9 mouse cellular contexts compared by ENCODE assay signal in genomic region chr10:20006333-20007093, GRCm38 (mm10).
DNase-seq lines count a peak whose midpoint lies in the region; ATAC-seq lines count a peak whose summit lies in the region.
"Had no signal": no experiment of that assay in that cellular context is flagged by ENCODE, and none has a peak within 500 bp of the region (broad histone marks: within the 10 kb centered on the region; RNA-seq: fewer than 3 reads in every experiment).

No protein-coding gene starts in this region.

- no peak overlapping the region for H3K27ac ChIP-seq in neural tube, embryonic 15.5 days (replicated peaks)
- H3K27ac ChIP-seq: lung, embryonic 15.5 days had no signal

- ATAC-seq in neural tube, embryonic 15.5 days (ENCODE audit: low FRiP score): no peak; the same call in 1 of the 2 replicates

- DNase-seq in frontal cortex, postnatal 36 days (ENCODE audit: low spot score in 2 of 2): peak; percentile 39 to 45
- DNase-seq in frontal cortex, postnatal 25 days (ENCODE audit: low spot score in 2 of 2): no peak
- no peak for DNase-seq in neural tube, embryonic 10.5 days (ENCODE audit: extremely low spot score, low spot score)
- DNase-seq in layer of hippocampus, adult 9-11 months: peak; percentile 25
- DNase-seq in right cerebral cortex, postnatal 36 days (ENCODE audit: low spot score in 2 of 2): peak; percentile 21 to 36
- DNase-seq in thymus, postnatal 14 days: no peak
- no peak for DNase-seq in spleen, adult 18-20 months

- no peak overlapping the region for H3K9ac ChIP-seq in neural tube, embryonic 15.5 days (replicated peaks)
- H3K9ac ChIP-seq: lung, embryonic 15.5 days had no signal

- WGBS in neural tube, embryonic 15.5 days: 56% methylated on average over 17 of the region's 17 CpGs

- H3K4me1 ChIP-seq in neural tube, embryonic 15.5 days: peaks cover 4% of the 10 kb centered on the region
- H3K4me1 ChIP-seq: lung, embryonic 15.5 days had no signal

- H3K36me3 ChIP-seq in neural tube, embryonic 15.5 days: no peaks in the 10 kb centered on the region
- H3K36me3 ChIP-seq: lung, embryonic 15.5 days had no signal

- H3K27me3 ChIP-seq in neural tube, embryonic 15.5 days (replicated peaks): 0 out of 2 replicates have a peak, but pooled peaks cover 3% of the 10 kb centered on the region
- H3K27me3 ChIP-seq: lung, embryonic 15.5 days had no signal

- H3K9me3 ChIP-seq in neural tube, embryonic 15.5 days (replicated peaks): no peaks in the 10 kb centered on the region
- H3K9me3 ChIP-seq: lung, embryonic 15.5 days had no signal

- H3K4me3 ChIP-seq in neural tube, embryonic 15.5 days (replicated peaks): no peak overlapping the region
- H3K4me3 ChIP-seq: lung, embryonic 15.5 days had no signal

- H3K4me2 ChIP-seq in neural tube, embryonic 15.5 days: 0 out of 2 replicates have a peak overlapping the region, but pooled peaks have one; percentile 13
- H3K4me2 ChIP-seq: lung, embryonic 15.5 days had no signal

Comparison
In these comparisons a context has a peak if more than half of its experiments do, and no peak if none do; other contexts are left out.
1. DNase-seq: peak in frontal cortex, postnatal 36 days (2 of 2), layer of hippocampus, adult 9-11 months (single experiment) and right cerebral cortex, postnatal 36 days (2 of 2); none in frontal cortex, postnatal 25 days (0 of 2), neural tube, embryonic 10.5 days (single experiment), thymus, postnatal 14 days (single experiment) and spleen, adult 18-20 months (0 of 2).